Mouse (Mus musculus) thymus, adult 2 months (tissue): ENCODE results near the gene Sgcd. TPM values are rescaled to one million over a fixed set of nuclear protein-coding genes. Genes with fewer than 3 reads are reported as not detected.

Experiments
- DNase-seq: peaks from one replicate; pipeline ENCODE4 v3.0.0; 2021
- H3K27ac ChIP-seq: fragments of 200-500 bp; 2 replicates; pipeline ENCODE4 v1.5.1; 2012; ENCODE audit warnings: low read length, control low read depth; ENCODE audit not compliant: control insufficient read depth, insufficient read depth
- H3K27me3 ChIP-seq: fragments of 200-500 bp; 2 replicates; pipeline ENCODE4 v1.6.1; 2012; ENCODE audit warnings: mild to moderate bottlenecking, low read length, moderate library complexity, mixed read lengths; ENCODE audit not compliant: control insufficient read depth, insufficient read depth
- H3K36me3 ChIP-seq: fragments of 200-500 bp; 2 replicates; pipeline ENCODE4 v1.6.1; 2012; ENCODE audit warnings: mild to moderate bottlenecking, low read length, moderate library complexity; ENCODE audit not compliant: control insufficient read depth, insufficient read depth
- H3K4me1 ChIP-seq: fragments of 200-500 bp; replicated peaks from 2 replicates; pipeline ENCODE4 v1.6.1; 2012; ENCODE audit warnings: low read length; ENCODE audit not compliant: control insufficient read depth, insufficient read depth
- H3K4me3 ChIP-seq: fragments of 200-500 bp; 2 replicates; pipeline ENCODE4 v1.5.1; 2012; ENCODE audit warnings: mild to moderate bottlenecking, low read length, control low read depth, moderate library complexity; ENCODE audit not compliant: control insufficient read depth, insufficient read depth
- CTCF ChIP-seq: fragments of 200-500 bp; IDR thresholded peaks from 2 replicates; pipeline ENCODE4 v1.5.1; 2012; ENCODE audit warnings: mild to moderate bottlenecking, control low read depth, low read length, moderate library complexity, borderline replicate concordance; ENCODE audit not compliant: control insufficient read depth, poor library complexity, insufficient read depth; ENCODE audit errors: extremely low read depth
- POLR2A ChIP-seq: fragments of 200-500 bp; IDR thresholded peaks from 2 replicates; pipeline ENCODE4 v1.6.1; 2012; ENCODE audit warnings: mild to moderate bottlenecking, low read length, control low read depth, moderate library complexity; ENCODE audit not compliant: control insufficient read depth, poor library complexity, insufficient read depth; ENCODE audit errors: extremely low read depth
- WGBS: fragments of 180-500 bp; shearing (Covaris S2); methylation state at CpG from one replicate; pipeline ENCODE4 v1.1.7; 2018; 5-methylcytosine and 5-hydroxymethylcytosine counted together
- polyA plus RNA-seq: library from polyadenylated mRNA; depleted of rRNA; stranded (reverse); fragments of >200 nt; gene quantifications from 2 replicates; pipeline ENCODE4 v1.2.3, GENCODE M21; 2012

The Sgcd gene
- polyA plus RNA-seq, 1 experiment = 0.34 TPM

DNA sequence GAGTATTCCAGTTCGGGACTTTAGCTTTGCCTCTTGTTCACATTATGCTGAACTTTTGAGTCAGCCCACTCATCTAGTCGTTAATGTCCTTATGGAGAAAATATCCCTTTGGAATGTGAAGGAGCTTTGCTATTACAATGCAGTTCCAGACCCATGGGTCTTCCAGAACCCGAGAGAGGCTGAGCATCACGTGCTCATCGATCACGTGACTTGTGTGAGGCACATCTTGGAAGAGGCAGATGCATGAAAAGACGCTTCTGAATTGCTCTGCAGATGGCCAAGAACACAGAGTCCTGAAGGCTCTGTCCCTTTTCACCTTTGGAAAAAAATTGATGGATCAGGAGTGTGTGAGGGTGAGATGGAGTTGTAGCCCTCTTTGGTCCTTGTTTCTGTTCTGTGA lies 1120.2 kb downstream of the Sgcd start:
- Histone ChIP-seq H3K27ac (no peak overlapping the region), H3K27me3 (no peaks in the 10 kb centered on the region), H3K36me3 (no peaks in the 10 kb centered on the region), H3K4me1 (no peaks in the 10 kb centered on the region), H3K4me3 (no peak overlapping the region)
- DNase-seq = no peak
- 87% methylated on average over 7 of the region's 7 CpGs for WGBS
- TF ChIP-seq CTCF = no peak

GRCm38 (mm10) chr11:46864809-46865208 lies 1124.0 kb downstream of the Sgcd start:
- TF ChIP-seq POLR2A (no peak), CTCF (no peak)
- DNase-seq = no peak
- Histone ChIP-seq H3K27ac (no peak overlapping the region), H3K4me3 (no peak overlapping the region), H3K4me1 (no peaks in the 10 kb centered on the region), H3K27me3 (no peaks in the 10 kb centered on the region), H3K36me3 (no peaks in the 10 kb centered on the region)
- WGBS = 88% methylated on average over 1 of the region's 1 CpGs

DNA sequence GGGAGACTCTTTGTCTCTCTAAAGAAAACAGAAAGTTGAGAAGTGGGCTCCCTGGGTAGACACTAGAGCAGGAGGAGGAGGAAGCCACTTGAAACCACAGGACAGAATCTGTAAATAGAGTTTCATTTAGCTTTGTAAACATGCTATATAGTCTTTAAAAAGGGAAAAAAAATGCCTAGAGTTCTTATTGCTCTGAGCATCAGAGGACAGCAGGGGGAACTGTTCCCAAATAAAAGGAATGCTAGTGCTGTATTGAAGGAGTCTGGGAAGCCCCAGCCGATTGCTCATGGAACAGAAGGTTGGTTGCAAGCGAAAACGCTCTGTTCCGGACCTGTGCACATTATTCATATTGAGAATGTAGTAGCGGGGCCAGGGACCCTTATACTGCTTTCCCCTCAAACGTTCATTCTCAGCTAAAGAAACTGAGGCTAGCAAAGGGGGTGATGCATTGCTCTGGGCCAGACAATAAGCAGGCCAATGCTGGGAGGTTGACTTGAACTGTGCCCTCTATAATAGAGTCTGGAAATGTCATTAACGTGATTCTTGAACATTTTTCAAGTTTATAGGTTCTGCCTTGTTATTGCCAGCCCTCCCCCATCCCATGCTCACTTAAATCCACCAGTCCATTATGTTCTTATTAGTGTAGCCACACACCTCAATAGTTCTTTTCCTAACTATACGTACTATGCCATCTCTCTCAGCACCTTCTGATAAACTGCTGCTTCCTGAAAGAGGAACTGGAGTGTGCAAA lies 1140.4 kb downstream of the Sgcd start:
- Histone ChIP-seq H3K27ac (no peak overlapping the region), H3K27me3 (no peaks in the 10 kb centered on the region), H3K4me1 (no peaks in the 10 kb centered on the region), H3K36me3 (no peaks in the 10 kb centered on the region), H3K4me3 (no peak overlapping the region)
- DNase-seq = no peak
- TF ChIP-seq POLR2A = no peak
- no peak for TF ChIP-seq CTCF
- 68% methylated on average over 8 of the region's 8 CpGs for WGBS

GRCm38 (mm10) chr11:46847827-46848220 lies 1140.9 kb downstream of the Sgcd start:
- Histone ChIP-seq H3K27me3 (no peaks in the 10 kb centered on the region), H3K36me3 (no peaks in the 10 kb centered on the region), H3K27ac (no peak overlapping the region), H3K4me1 (no peaks in the 10 kb centered on the region), H3K4me3 (no peak overlapping the region)
- TF ChIP-seq CTCF (no peak), POLR2A (no peak)
- no peak for DNase-seq
- WGBS = 83% methylated on average over 3 of the region's 3 CpGs

- Histone ChIP-seq H3K4me1 (no peaks in the 10 kb centered on the region), H3K27me3 (no peaks in the 10 kb centered on the region), H3K36me3 (no peaks in the 10 kb centered on the region), H3K4me3 (no peak overlapping the region), H3K27ac (no peak overlapping the region)
- no peak for DNase-seq
- TF ChIP-seq POLR2A (no peak), CTCF (no peak)
- WGBS = 89% methylated on average over 1 of the region's 1 CpGs
These were observed 1142.1 kb downstream of the Sgcd start for GRCm38 (mm10) chr11:46846661-46847060.
